Mouse (Mus musculus): ENCODE results near the gene Srgap2. TPM values are rescaled to one million over a fixed set of nuclear protein-coding genes. Genes with fewer than 3 reads are reported as not detected.

The Srgap2 gene
- polyA plus RNA-seq, 1 experiment from 2014 or later: 14.5 TPM

DNA sequence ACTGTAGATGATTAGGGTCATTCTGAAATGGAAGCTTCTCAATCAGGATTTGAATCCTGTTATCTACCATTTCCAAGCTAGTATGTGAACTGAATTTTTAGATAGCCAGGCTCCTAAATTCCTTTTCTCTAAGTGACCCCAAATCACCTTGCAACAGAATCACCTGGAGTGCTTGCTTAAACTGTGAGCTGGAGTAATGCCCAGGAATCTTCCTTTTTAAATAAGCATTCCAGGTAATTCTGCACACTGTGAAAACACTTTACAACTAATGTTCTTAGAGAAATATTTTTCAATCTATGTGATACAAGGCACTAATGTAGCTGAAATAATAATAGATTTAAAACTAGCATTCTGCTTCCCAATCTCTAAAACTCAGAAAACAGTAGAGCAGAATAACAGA lies 106.0 kb downstream of the Srgap2 start:
- no peaks in the 10 kb centered on the region for H3K9me3 ChIP-seq (replicated peaks)
- peaks cover 32% of the 10 kb centered on the region for H3K4me1 ChIP-seq
- H3K27me3 ChIP-seq: no peaks in the 10 kb centered on the region
- H3K36me3 ChIP-seq (ENCODE audit: poor library complexity, severe bottlenecking): no peaks in the 10 kb centered on the region
- no peak for ATAC-seq
- H3K27ac ChIP-seq: no peak overlapping the region
- H3K9ac ChIP-seq: no peak overlapping the region
- no peak overlapping the region for H3K4me2 ChIP-seq
- H3K4me3 ChIP-seq: no peak overlapping the region

DNA sequence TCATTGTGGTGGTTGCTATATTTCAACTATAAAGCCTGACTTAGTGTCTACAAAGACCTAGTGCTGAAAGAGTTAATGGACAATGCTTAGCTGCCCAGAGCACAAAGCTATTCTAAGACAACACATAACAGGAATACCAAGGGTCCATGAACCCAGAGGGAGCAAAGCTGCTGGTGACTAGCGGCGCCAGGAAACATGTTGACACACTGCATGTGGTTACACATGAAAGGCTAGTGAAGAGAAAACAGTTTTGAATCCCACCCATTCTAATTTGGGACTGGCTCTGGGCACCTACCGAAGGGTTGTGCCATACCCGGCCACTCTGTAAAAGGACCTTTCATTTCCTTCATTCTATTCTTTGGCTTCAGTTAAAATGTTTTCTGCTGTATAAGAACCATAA lies 106.5 kb downstream of the Srgap2 start:
- 63% methylated on average over 4 of the region's 4 CpGs for WGBS
- H3K4me3 ChIP-seq: no peak overlapping the region
- no peak overlapping the region for H3K9ac ChIP-seq
- no peaks in the 10 kb centered on the region for H3K9me3 ChIP-seq (replicated peaks)
- H3K27me3 ChIP-seq: no peaks in the 10 kb centered on the region
- no peaks in the 10 kb centered on the region for H3K36me3 ChIP-seq (ENCODE audit: poor library complexity, severe bottlenecking)
- H3K27ac ChIP-seq: no peak overlapping the region
- no peak overlapping the region for H3K4me2 ChIP-seq
- ATAC-seq: no peak
- H3K4me1 ChIP-seq: peaks cover 32% of the 10 kb centered on the region

DNA sequence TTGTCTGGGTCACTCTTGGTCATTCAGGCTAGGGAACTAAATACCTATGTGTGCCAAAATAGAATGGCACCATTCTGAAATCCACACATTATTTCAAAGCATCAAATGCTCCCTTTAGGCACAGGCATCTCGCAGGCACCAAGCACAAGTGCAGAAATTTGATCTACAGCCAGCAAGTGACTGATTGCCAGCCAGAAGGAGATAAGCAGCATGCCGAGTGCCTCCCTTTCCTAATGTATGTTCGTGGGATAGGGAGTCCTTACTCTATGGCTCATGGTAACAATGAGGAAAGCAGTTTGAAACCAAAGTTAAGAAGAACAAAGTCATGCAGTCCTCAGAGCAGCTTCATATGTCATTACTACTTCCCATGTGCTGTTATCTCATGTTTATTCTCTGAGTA lies 107.8 kb downstream of the Srgap2 start:
- no peak for ATAC-seq
- H3K9ac ChIP-seq: no peak overlapping the region
- H3K27me3 ChIP-seq: no peaks in the 10 kb centered on the region
- peaks cover 32% of the 10 kb centered on the region for H3K4me1 ChIP-seq
- H3K4me3 ChIP-seq: no peak overlapping the region
- H3K9me3 ChIP-seq (replicated peaks): no peaks in the 10 kb centered on the region
- no peaks in the 10 kb centered on the region for H3K36me3 ChIP-seq (ENCODE audit: poor library complexity, severe bottlenecking)
- no peak overlapping the region for H3K27ac ChIP-seq
- 52% methylated on average over 3 of the region's 3 CpGs for WGBS
- H3K4me2 ChIP-seq: no peak overlapping the region

DNA sequence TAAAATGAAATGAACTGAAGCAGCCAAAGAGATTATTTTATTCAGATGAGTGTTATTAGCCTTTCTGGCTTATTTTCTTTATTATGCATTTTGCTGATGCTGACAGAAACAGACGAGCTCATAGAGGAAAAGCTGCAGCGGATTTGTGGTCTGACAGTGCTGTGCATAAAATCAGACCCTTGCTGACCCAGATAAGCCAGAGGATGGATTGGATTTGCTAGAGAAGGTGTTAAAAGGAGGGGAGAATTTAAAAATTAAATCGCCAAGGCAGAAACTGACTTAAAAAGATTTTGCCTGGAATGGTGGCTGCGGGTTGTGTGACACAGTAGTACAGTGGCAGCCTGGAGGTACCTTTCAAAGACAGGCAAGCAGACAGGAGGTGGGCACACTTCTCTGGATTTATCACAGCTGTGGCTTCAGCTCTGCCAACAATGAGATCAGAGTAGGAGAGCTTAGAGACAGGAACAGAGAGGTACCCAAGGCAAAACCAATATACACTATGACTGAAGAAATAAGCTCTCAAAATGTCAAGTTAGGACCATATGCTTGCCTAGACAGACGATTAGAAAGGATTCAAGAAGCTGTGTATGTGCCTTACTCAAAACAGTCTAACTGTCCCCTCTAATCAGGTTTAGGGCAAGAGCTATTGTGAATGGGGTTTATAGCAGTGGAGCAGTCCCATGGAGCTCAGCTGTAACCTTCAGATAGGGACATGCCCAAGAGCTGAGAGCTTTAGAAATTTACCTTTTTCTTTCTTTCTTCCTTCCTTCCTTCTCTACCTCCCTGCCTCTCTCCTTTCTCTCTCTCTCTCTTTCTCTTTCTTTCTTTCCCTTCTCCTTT lies 109.1 kb downstream of the Srgap2 start:
- Histone ChIP-seq H3K4me3 (no peak overlapping the region), H3K4me2 (no peak overlapping the region), H3K4me1 (peaks cover 32% of the 10 kb centered on the region), H3K36me3 (ENCODE audit: poor library complexity, severe bottlenecking) (no peaks in the 10 kb centered on the region), H3K27ac (peak overlapping the region; percentile 46), H3K27me3 (no peaks in the 10 kb centered on the region), H3K9ac (no peak overlapping the region), H3K9me3 (replicated peaks) (no peaks in the 10 kb centered on the region)
- WGBS: 66% methylated on average over 5 of the region's 5 CpGs
- ATAC-seq: peak; percentile 83

- WGBS: 57% methylated on average over 5 of the region's 5 CpGs
Measured at GRCm38 (mm10) chr1:131417059-131417750, 109.9 kb downstream of the Srgap2 start.

DNA sequence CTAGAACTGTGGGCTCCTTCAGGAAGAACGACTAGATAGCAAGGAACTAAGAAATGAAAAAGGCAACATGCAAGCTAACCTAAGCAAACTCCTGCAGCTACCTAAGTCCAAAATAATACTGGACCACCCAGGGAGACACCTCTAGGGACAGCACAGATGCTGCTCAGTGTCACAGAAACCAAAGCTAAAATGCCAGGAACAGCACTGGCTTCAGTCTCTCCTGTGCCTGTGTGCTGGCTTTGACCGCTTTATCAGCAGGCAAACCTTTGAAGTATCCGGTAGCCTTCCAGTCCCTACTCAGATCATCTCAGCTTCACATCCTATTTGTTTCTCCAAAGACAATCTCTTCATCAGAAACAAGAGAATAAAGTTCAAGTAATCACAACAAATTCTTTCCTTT lies 123.6 kb downstream of the Srgap2 start:
- H3K4me2 ChIP-seq: no peak overlapping the region
- H3K9ac ChIP-seq: no peak overlapping the region
- no peak overlapping the region for H3K4me3 ChIP-seq
- H3K27me3 ChIP-seq: no peaks in the 10 kb centered on the region
- no peak overlapping the region for H3K27ac ChIP-seq
- no peaks in the 10 kb centered on the region for H3K9me3 ChIP-seq (replicated peaks)
- no peaks in the 10 kb centered on the region for H3K4me1 ChIP-seq
- WGBS: 77% methylated on average over 3 of the region's 3 CpGs
- no peaks in the 10 kb centered on the region for H3K36me3 ChIP-seq (ENCODE audit: poor library complexity, severe bottlenecking)
- no peak for ATAC-seq

More at GRCm38 (mm10) chr1:131417059-131417750, 109.9 kb downstream of the Srgap2 start:
- Histone ChIP-seq H3K27me3 (no peaks in the 10 kb centered on the region), H3K9me3 (replicated peaks) (no peaks in the 10 kb centered on the region), H3K4me2 (no peak overlapping the region), H3K27ac (peak overlapping the region; percentile 42; the same call in 1 of the 2 replicates), H3K4me1 (peaks cover 32% of the 10 kb centered on the region), H3K9ac (no peak overlapping the region), H3K4me3 (no peak overlapping the region), H3K36me3 (ENCODE audit: poor library complexity, severe bottlenecking) (no peaks in the 10 kb centered on the region)
- ATAC-seq: no peak

- WGBS: 88% methylated on average over 3 of the region's 3 CpGs
- Histone ChIP-seq H3K9me3 (replicated peaks) (no peaks in the 10 kb centered on the region), H3K36me3 (ENCODE audit: poor library complexity, severe bottlenecking) (no peaks in the 10 kb centered on the region), H3K27ac (no peak overlapping the region), H3K4me2 (no peak overlapping the region), H3K27me3 (no peaks in the 10 kb centered on the region), H3K4me3 (no peak overlapping the region), H3K9ac (no peak overlapping the region), H3K4me1 (no peaks in the 10 kb centered on the region)
- no peak for ATAC-seq
Measured at GRCm38 (mm10) chr1:131400844-131401243, 126.3 kb downstream of the Srgap2 start.

GRCm38 (mm10) chr1:131398181-131398580 lies 129.0 kb downstream of the Srgap2 start:
- H3K9ac ChIP-seq: no peak overlapping the region
- H3K27ac ChIP-seq: no peak overlapping the region
- H3K27me3 ChIP-seq: no peaks in the 10 kb centered on the region
- no peaks in the 10 kb centered on the region for H3K4me1 ChIP-seq
- H3K4me2 ChIP-seq: no peak overlapping the region
- no peaks in the 10 kb centered on the region for H3K9me3 ChIP-seq (replicated peaks)
- no peak overlapping the region for H3K4me3 ChIP-seq
- no peaks in the 10 kb centered on the region for H3K36me3 ChIP-seq (ENCODE audit: poor library complexity, severe bottlenecking)
- ATAC-seq: no peak

DNA sequence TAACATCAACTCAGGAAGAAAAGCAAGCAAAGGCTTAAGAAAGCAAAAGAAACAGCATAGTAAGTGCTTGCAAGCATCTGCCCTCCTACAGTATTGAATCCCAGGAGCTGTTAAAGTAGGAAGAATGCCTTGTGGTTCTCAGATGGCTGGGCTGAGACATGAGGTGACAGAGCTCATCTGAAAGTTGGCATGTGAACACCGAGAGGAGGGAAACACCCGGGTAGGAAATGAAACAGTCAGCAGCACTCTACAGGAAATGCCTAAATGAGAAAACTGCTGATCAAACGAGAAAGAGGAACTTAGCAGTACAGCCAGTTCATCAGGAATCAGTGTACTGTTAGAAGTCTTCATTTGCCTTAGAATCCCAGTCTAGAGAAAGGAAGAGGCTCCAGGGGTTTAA lies 142.7 kb downstream of the Srgap2 start:
- Histone ChIP-seq H3K9ac (no peak overlapping the region), H3K36me3 (ENCODE audit: poor library complexity, severe bottlenecking) (no peaks in the 10 kb centered on the region), H3K9me3 (replicated peaks) (no peaks in the 10 kb centered on the region), H3K4me2 (no peak overlapping the region), H3K4me1 (peaks cover 14% of the 10 kb centered on the region), H3K27me3 (no peaks in the 10 kb centered on the region), H3K4me3 (no peak overlapping the region), H3K27ac (no peak overlapping the region)
- 86% methylated on average over 3 of the region's 3 CpGs for WGBS
- no peak for ATAC-seq

DNA sequence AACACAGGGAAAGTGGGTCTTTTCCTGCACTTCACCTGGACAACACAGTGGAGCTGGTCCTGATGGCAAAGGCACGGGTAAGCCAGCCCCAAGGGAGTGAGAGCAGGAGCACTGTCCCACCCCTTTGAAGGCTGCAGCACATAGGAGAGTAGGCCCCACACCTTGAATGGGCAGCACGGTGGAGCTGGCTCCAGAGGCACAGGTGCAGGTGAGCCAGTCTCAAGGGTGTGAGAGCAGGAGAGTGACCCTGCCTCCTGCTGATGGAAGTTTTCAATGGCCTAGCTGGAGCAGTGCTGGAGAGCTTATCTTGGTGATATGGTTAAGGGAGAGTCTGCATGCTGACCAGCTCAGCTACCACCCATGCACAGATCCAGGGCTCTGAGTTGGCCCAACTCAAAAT lies 145.0 kb downstream of the Srgap2 start:
- peaks cover 29% of the 10 kb centered on the region for H3K4me1 ChIP-seq
- H3K4me3 ChIP-seq: no peak overlapping the region
- H3K9me3 ChIP-seq (replicated peaks): no peaks in the 10 kb centered on the region
- no peak overlapping the region for H3K27ac ChIP-seq
- H3K4me2 ChIP-seq: no peak overlapping the region
- 78% methylated on average over 2 of the region's 2 CpGs for WGBS
- no peak overlapping the region for H3K9ac ChIP-seq
- H3K36me3 ChIP-seq (ENCODE audit: poor library complexity, severe bottlenecking): peaks cover 3% of the 10 kb centered on the region; the same call in 1 of the 2 replicates
- no peak for ATAC-seq
- no peaks in the 10 kb centered on the region for H3K27me3 ChIP-seq

DNA sequence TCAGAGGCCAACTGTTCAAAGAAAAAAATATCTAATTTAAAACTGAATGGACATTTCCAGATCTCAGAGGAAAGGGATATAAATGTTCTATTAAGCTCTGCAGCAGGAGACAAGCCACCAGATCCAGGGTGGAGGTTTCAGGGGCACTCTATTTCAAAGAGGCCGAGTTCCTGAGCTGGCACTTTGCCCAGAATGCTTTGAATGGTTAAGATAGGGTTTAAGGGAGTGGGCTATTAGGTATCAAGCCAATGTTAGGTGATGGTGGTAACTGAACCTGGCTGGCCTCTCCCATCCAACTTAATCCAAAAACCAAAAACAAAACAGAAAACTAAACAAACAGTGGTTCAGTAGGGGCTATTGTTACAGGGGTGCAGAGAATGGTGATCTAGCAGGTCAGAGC lies 146.9 kb downstream of the Srgap2 start:
- Histone ChIP-seq H3K4me2 (no peak overlapping the region), H3K27ac (no peak overlapping the region), H3K27me3 (no peaks in the 10 kb centered on the region), H3K36me3 (ENCODE audit: poor library complexity, severe bottlenecking) (peaks cover 3% of the 10 kb centered on the region; the same call in 1 of the 2 replicates), H3K4me1 (peaks cover 29% of the 10 kb centered on the region), H3K9ac (no peak overlapping the region), H3K4me3 (no peak overlapping the region), H3K9me3 (replicated peaks) (no peaks in the 10 kb centered on the region)
- no peak for ATAC-seq
- 8% methylated on average over 1 of the region's 1 CpGs for WGBS

GRCm38 (mm10) chr1:131378914-131379474 lies 148.2 kb downstream of the Srgap2 start:
- WGBS: 82% methylated on average over 1 of the region's 1 CpGs
- H3K27ac ChIP-seq: peak overlapping the region; percentile 59
- no peak overlapping the region for H3K4me2 ChIP-seq
- no peaks in the 10 kb centered on the region for H3K9me3 ChIP-seq (replicated peaks)
- ATAC-seq: no peak
- peaks cover 29% of the 10 kb centered on the region for H3K4me1 ChIP-seq
- no peak overlapping the region for H3K4me3 ChIP-seq
- H3K27me3 ChIP-seq: no peaks in the 10 kb centered on the region
- no peak overlapping the region for H3K9ac ChIP-seq
- peaks cover 3% of the 10 kb centered on the region; the same call in 1 of the 2 replicates for H3K36me3 ChIP-seq (ENCODE audit: poor library complexity, severe bottlenecking)
